Mouse (Mus musculus) cerebellum, adult 9-11 months (tissue): Measurements from ENCODE around the gene Bcl2l14.
A peak's percentile ranks its signal among the peaks of the same experiment; 100 is the strongest.

Source experiments
- DNase-seq: peaks from one replicate; pipeline ENCODE4 v3.0.0; 2022

Bcl2l14 gene

GRCm38 (mm10) chr6:134403684-134404070 lies 7.6 kb downstream of the Bcl2l14 start:
- DNase-seq = no peak

- DNase-seq = no peak
These were observed 11.1 kb downstream of the Bcl2l14 start for GRCm38 (mm10) chr6:134407226-134407625.

- DNase-seq = no peak
These were observed 17.8 kb downstream of the Bcl2l14 start for GRCm38 (mm10) chr6:134413706-134414531.

GRCm38 (mm10) chr6:134414532-134414883 lies 18.4 kb downstream of the Bcl2l14 start:
- DNase-seq = no peak

- no peak for DNase-seq
These were observed 20.5 kb downstream of the Bcl2l14 start for GRCm38 (mm10) chr6:134416556-134417105.

- no peak for DNase-seq
These were observed 21.8 kb downstream of the Bcl2l14 start for GRCm38 (mm10) chr6:134417886-134418285.

- no peak for DNase-seq
These were observed 24.3 kb downstream of the Bcl2l14 start for GRCm38 (mm10) chr6:134420375-134420774.

GRCm38 (mm10) chr6:134421921-134422320 lies 25.8 kb downstream of the Bcl2l14 start:
- no peak for DNase-seq

GRCm38 (mm10) chr6:134425216-134425717 lies 29.1 kb downstream of the Bcl2l14 start:
- DNase-seq = peak; percentile 54

- DNase-seq = no peak
These were observed 31.0 kb downstream of the Bcl2l14 start for GRCm38 (mm10) chr6:134427165-134427564.

- DNase-seq = no peak
These were observed 32.3 kb downstream of the Bcl2l14 start for GRCm38 (mm10) chr6:134428455-134428854.

- DNase-seq = no peak
These were observed 34.2 kb downstream of the Bcl2l14 start for GRCm38 (mm10) chr6:134430161-134430799.

- no peak for DNase-seq
These were observed 35.5 kb downstream of the Bcl2l14 start for GRCm38 (mm10) chr6:134431583-134431982.

GRCm38 (mm10) chr6:134433281-134433680 lies 37.2 kb downstream of the Bcl2l14 start:
- DNase-seq = no peak

GRCm38 (mm10) chr6:134434044-134434443 lies 37.9 kb downstream of the Bcl2l14 start:
- no peak for DNase-seq

GRCm38 (mm10) chr6:134434866-134435390 lies 38.8 kb downstream of the Bcl2l14 start:
- DNase-seq = no peak

GRCm38 (mm10) chr6:134436955-134437354 lies 40.8 kb downstream of the Bcl2l14 start:
- no peak for DNase-seq

- peak; percentile 25 for DNase-seq
These were observed 43.4 kb downstream of the Bcl2l14 start for GRCm38 (mm10) chr6:134439401-134440021.

- no peak for DNase-seq
These were observed 43.9 kb downstream of the Bcl2l14 start for GRCm38 (mm10) chr6:134440023-134440422.

GRCm38 (mm10) chr6:134441716-134442115 lies 45.6 kb downstream of the Bcl2l14 start:
- DNase-seq = no peak

- no peak for DNase-seq
These were observed 46.1 kb downstream of the Bcl2l14 start for GRCm38 (mm10) chr6:134442219-134442618.

GRCm38 (mm10) chr6:134443198-134443904 lies 47.2 kb downstream of the Bcl2l14 start:
- DNase-seq = no peak
